Mouse (Mus musculus) E14TG2a.4 (cell line): Measurements from ENCODE around the gene Kndc1.

Experiments used
- H3K27me3 ChIP-seq: 2 replicates; pipeline ENCODE4 v1.6.1; 2014; ENCODE audit warnings: low read length, control low read depth; ENCODE audit not compliant: insufficient read depth
- H3K36me3 ChIP-seq: 2 replicates; pipeline ENCODE4 v1.6.1; 2014; ENCODE audit warnings: low read length, control low read depth; ENCODE audit not compliant: insufficient read depth
- H3K4me1 ChIP-seq: replicated peaks from 2 replicates; pipeline ENCODE4 v1.6.1; 2014; ENCODE audit warnings: low read depth, low read length, control low read depth
- H3K4me3 ChIP-seq: replicated peaks from 2 replicates; pipeline ENCODE4 v1.5.1; 2014; ENCODE audit warnings: mild to moderate bottlenecking, low read length
- H3K9me3 ChIP-seq: 2 replicates; pipeline ENCODE4 v1.6.1; 2014; ENCODE audit warnings: low read length, control low read depth
- CTCF ChIP-seq: conservative IDR thresholded peaks from 2 replicates; pipeline ENCODE4 v1.5.1; 2014; ENCODE audit warnings: low read length
- NANOG ChIP-seq: IDR thresholded peaks from 2 replicates; pipeline ENCODE4 v1.6.1; 2014; ENCODE audit warnings: borderline replicate concordance, low read length, mixed read lengths
- POU5F1 ChIP-seq: IDR thresholded peaks from 2 replicates; pipeline ENCODE4 v1.6.1; 2014; ENCODE audit warnings: low read length, borderline replicate concordance

Gene Kndc1

DNA sequence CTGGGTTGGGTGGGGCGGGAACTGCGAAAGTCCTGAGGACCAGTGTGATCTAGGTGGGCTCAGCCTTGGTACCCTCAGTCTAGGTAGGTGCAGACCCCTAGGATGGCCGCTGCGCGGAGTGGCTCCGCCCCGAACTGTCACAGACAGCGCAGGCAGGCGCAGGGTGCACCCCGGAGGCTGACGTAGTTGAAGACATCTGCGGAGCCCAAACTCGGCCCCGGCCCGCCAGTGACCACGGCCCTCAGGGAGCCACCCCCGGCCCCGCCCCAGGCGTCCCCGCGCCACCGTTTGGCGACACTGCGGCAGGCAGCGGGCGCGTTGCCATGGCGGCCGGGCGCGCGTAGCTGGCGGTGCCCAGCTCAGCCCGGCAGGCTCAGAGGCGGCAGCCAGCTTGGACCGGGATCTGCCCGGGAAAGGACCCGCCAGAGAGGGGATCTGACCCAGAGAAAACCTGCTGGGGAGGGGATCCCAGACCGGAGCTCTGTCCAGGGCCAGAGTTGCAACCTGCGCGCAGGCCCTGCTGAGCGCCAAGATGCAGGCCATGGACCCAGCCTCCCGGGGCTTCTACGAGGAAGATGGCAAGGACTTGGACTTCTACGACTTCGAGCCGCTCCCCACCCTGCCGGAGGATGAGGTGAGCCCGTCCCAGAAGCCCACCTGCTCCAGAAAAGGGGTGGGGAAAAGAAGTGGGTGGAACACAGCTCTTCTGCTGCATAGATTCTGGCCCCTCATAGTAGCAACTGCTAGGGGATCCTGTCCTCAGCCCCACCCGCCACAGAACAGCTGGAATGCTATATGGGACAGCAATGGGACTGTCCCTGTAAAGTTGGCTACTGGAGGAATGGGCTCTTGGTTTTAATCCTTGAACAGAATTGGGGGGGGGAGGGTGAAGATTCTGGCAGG lies at the start of gene Kndc1:
Gene Kndc1 (plus strand): TSS at position 42 of the 903 bp plus-strand sequence.
- H3K9me3 ChIP-seq, result no peaks in the 10 kb centered on the region
- H3K4me1 ChIP-seq, result peaks cover 12% of the 10 kb centered on the region
- H3K4me3 ChIP-seq, result peak within 1 kb of the TSS; percentile 83
- H3K36me3 ChIP-seq, result no peaks in the 10 kb centered on the region
- no peak for TF ChIP-seq CTCF
- TF ChIP-seq POU5F1, result no peak
- TF ChIP-seq NANOG, result no peak
- peaks cover 75% of the 10 kb centered on the region for H3K27me3 ChIP-seq

DNA sequence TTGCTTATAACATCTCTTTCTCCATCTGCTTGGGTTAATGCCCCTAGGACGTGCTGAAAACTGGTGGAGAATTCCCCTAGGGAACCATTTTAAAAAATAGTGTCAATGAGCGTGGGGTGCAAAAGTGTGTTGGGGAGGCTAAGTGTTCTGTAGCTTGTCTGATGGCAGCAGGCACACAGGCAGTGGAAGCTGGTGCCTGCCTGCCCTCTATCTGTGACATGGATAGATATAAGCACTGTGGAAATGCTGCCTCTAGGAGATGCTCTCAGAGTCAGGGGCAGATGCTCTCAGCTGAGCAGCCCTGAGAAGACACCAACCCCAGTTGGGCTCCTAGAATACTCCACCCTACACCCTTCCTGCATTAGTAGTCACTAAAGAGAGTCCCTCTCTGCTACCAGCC lies 49.4 kb upstream of the Kndc1 start:
- H3K4me3 ChIP-seq, result no peak overlapping the region
- no peaks in the 10 kb centered on the region for H3K36me3 ChIP-seq
- H3K4me1 ChIP-seq, result no peaks in the 10 kb centered on the region
- TF ChIP-seq NANOG (no peak), CTCF (no peak), POU5F1 (no peak)
- peaks cover 2% of the 10 kb centered on the region; the same call in 1 of the 2 replicates for H3K27me3 ChIP-seq
- H3K9me3 ChIP-seq, result peaks cover 6% of the 10 kb centered on the region; the same call in 1 of the 2 replicates

DNA sequence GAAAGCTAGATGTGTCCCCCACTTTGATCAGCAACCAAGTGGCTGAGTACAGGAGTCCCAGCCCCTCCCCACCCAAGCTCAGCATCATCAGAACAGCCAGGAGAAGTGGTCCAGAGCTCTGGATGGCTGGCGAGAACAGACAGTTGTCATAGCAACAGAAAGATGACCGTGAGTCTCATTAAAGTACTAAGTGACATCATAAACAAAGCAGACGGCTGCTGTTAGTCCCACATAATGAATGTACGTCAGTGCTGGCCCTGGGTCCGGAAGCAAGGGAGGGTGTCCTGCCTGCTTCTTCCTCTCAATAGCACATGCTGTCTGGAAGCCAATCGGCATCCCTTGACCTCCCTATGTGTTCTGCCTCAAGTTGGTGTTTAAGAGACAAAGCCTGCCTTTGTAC lies 44.3 kb upstream of the Kndc1 start:
- Histone ChIP-seq H3K36me3 (no peaks in the 10 kb centered on the region), H3K4me1 (no peaks in the 10 kb centered on the region), H3K9me3 (no peaks in the 10 kb centered on the region), H3K27me3 (peaks cover 2% of the 10 kb centered on the region; the same call in 1 of the 2 replicates), H3K4me3 (no peak overlapping the region)
- TF ChIP-seq NANOG, result no peak
- no peak for TF ChIP-seq CTCF
- TF ChIP-seq POU5F1, result no peak

DNA sequence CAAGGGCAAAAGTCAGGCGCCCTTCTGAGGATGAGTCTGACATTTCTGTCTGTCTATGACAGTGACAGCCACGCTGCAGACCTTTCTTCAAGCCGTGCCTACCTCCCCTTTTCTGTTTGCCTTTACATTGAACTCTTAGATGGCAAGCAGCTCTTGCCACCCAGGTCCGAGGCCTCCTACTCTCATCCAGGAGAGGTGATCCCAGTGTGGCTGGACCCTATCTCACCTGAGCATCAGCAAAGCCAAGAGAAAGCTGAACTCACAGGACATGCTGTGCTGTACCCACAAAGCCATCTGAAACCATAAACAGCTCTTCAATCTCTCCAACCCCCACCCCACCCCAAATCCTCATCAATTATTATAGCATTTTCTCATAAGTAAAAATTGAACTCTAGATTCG lies 43.8 kb upstream of the Kndc1 start:
- Histone ChIP-seq H3K4me3 (no peak overlapping the region), H3K9me3 (no peaks in the 10 kb centered on the region), H3K4me1 (no peaks in the 10 kb centered on the region), H3K36me3 (no peaks in the 10 kb centered on the region), H3K27me3 (no peaks in the 10 kb centered on the region)
- TF ChIP-seq POU5F1 (no peak), CTCF (no peak), NANOG (no peak)

DNA sequence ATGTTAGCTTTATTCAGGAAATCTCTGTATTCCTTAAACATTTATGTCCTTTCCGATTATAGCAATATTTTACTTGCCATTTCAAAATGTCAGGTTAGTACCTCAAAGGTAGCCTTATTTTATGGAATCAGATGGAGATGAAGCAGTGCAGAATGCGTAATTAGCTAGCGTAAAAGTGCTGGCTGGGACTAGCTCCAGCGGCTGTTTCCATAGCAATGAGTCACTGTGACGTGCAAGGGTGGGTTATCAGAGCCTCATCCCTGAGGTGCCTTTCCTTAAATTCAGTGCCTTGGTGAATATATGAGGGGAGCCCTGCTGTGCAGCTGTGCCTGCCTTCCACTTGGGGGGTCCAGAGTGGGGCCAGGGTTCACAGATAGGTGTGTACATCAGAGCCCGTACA lies 43.4 kb upstream of the Kndc1 start:
- Histone ChIP-seq H3K4me3 (no peak overlapping the region), H3K36me3 (no peaks in the 10 kb centered on the region), H3K27me3 (no peaks in the 10 kb centered on the region), H3K4me1 (no peaks in the 10 kb centered on the region), H3K9me3 (no peaks in the 10 kb centered on the region)
- TF ChIP-seq NANOG, result no peak
- no peak for TF ChIP-seq CTCF

DNA sequence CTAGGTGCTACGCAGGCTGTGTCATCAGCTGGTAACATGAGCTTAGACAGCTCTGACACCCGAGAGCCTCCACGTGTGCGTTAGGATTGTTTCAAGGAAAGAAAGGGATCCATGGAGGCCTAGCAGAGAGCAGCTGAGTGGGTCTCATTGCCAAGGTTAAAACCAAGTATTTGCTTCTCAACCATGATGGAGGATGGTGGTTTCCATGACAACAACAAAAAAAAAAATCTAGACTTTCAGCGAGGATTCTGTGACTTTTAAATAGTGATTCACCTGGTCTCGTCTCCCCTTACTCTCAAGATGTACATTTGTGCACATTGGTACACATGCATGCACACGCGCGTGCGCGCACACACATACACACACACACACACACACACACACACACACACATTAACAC lies 39.2 kb upstream of the Kndc1 start:
- H3K9me3 ChIP-seq, result no peaks in the 10 kb centered on the region
- H3K27me3 ChIP-seq, result no peaks in the 10 kb centered on the region
- no peaks in the 10 kb centered on the region for H3K4me1 ChIP-seq
- TF ChIP-seq NANOG (no peak), POU5F1 (no peak), CTCF (no peak)
- H3K4me3 ChIP-seq, result no peak overlapping the region
- no peaks in the 10 kb centered on the region for H3K36me3 ChIP-seq

DNA sequence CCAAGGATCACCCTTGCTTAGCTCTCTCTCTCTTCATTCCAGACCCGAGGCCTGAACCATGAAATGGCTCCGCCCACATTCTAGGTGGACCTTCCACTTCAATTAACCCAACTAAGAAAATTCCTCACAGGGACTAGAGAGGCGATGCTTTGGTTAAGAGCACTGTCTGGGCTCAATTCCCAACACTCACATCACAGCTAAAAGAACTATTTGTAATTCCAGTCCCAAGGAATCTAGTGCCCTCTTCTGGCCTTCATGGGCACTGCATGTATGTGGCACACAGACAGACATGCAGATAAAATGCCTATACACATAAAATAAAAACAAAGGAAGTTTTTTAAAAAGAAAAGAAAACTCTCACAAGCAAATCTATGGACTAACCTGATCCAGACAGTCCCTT lies 33.1 kb upstream of the Kndc1 start:
- no peak for TF ChIP-seq POU5F1
- peak; percentile 84 for TF ChIP-seq CTCF
- no peaks in the 10 kb centered on the region for H3K4me1 ChIP-seq
- no peak overlapping the region for H3K4me3 ChIP-seq
- H3K27me3 ChIP-seq, result no peaks in the 10 kb centered on the region; the same call in 1 of the 2 replicates
- H3K36me3 ChIP-seq, result no peaks in the 10 kb centered on the region
- H3K9me3 ChIP-seq, result no peaks in the 10 kb centered on the region

DNA sequence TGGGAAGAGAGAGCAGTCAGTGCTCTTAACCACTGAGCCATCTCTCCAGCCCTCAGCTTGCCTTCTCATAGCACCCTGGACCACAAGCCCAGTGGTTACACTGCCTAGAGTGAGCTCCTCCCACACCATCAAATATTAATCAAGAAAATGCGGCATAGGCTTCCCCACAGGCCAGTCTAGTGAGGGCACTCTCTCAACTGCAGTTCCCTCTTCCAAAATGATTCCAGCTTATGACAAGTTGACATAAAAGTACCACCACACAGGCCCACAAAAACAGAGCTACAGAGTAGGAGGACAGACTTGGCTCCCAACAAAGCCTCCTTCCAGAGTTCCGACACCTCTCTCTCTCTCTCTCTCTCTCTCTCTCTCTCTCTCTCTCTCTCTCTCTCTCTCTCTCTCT lies 31.4 kb upstream of the Kndc1 start:
- TF ChIP-seq NANOG (no peak), CTCF (no peak), POU5F1 (no peak)
- H3K4me1 ChIP-seq, result no peaks in the 10 kb centered on the region
- no peaks in the 10 kb centered on the region for H3K9me3 ChIP-seq
- H3K4me3 ChIP-seq, result no peak overlapping the region
- H3K27me3 ChIP-seq, result no peaks in the 10 kb centered on the region; the same call in 1 of the 2 replicates
- H3K36me3 ChIP-seq, result no peaks in the 10 kb centered on the region
